Mouse (Mus musculus): Measurements from ENCODE around the gene Catsper4. TPM values are rescaled to one million over a fixed set of nuclear protein-coding genes. Genes with fewer than 3 reads are reported as not detected.

Gene Catsper4
- polyA plus RNA-seq, 1 experiment from 2014 or later = 0.19 TPM

- WGBS = 2% methylated on average over 30 of the region's 30 CpGs
- ATAC-seq (ENCODE audit: insufficient number of reproducible peaks, low FRiP score, low TSS enrichment, low read depth) = peak; percentile 58; the same call in 1 of the 2 replicates
- Histone ChIP-seq H3K9ac (no peak overlapping the region), H3K4me3 (replicated peaks) (peak overlapping the region; percentile 48), H3K36me3 (no peaks in the 10 kb centered on the region), H3K27ac (replicated peaks) (no peak overlapping the region), H3K4me2 (replicated peaks) (peak overlapping the region; percentile 90), H3K27me3 (peaks cover 81% of the 10 kb centered on the region), H3K9me3 (replicated peaks) (no peaks in the 10 kb centered on the region), H3K4me1 (peaks cover 54% of the 10 kb centered on the region)
These were observed 22.5 kb upstream of the Catsper4 start for GRCm38 (mm10) chr4:134249651-134250050.

- WGBS = 64% methylated on average over 7 of the region's 7 CpGs
- H3K4me1 ChIP-seq = peaks cover 41% of the 10 kb centered on the region
- peaks cover 52% of the 10 kb centered on the region for H3K27me3 ChIP-seq
- no peak within 1 kb of the TSS; the same call in 1 of the 2 replicates for H3K9ac ChIP-seq
- no peaks in the 10 kb centered on the region for H3K36me3 ChIP-seq
- no peaks in the 10 kb centered on the region for H3K9me3 ChIP-seq (replicated peaks)
- H3K4me3 ChIP-seq (replicated peaks) = peak within 1 kb of the TSS; percentile 82
- no peak for ATAC-seq (ENCODE audit: insufficient number of reproducible peaks, low FRiP score, low TSS enrichment, low read depth)
- H3K4me2 ChIP-seq (replicated peaks) = peak within 1 kb of the TSS; percentile 88
- no peak within 1 kb of the TSS for H3K27ac ChIP-seq (replicated peaks)
These were observed 19.6 kb upstream of the Catsper4 start, which contains the start of gene Gm30191 for GRCm38 (mm10) chr4:134246719-134247258. Gene Gm30191 (plus strand): TSS chr4:134246935.

- WGBS = 42% methylated on average over 4 of the region's 4 CpGs
- peaks cover 36% of the 10 kb centered on the region for H3K4me1 ChIP-seq
- H3K27me3 ChIP-seq = peaks cover 47% of the 10 kb centered on the region
- ATAC-seq (ENCODE audit: insufficient number of reproducible peaks, low FRiP score, low TSS enrichment, low read depth) = no peak
- H3K4me2 ChIP-seq (replicated peaks) = peak overlapping the region; percentile 88; the same call in 1 of the 2 replicates
- H3K9me3 ChIP-seq (replicated peaks) = no peaks in the 10 kb centered on the region
- no peak overlapping the region for H3K4me3 ChIP-seq (replicated peaks)
- H3K27ac ChIP-seq (replicated peaks) = no peak overlapping the region
- no peak overlapping the region for H3K9ac ChIP-seq
- H3K36me3 ChIP-seq = no peaks in the 10 kb centered on the region
These were observed 19.1 kb upstream of the Catsper4 start for GRCm38 (mm10) chr4:134246256-134246655.

GRCm38 (mm10) chr4:134245148-134245843, 18.1 kb upstream of the Catsper4 start, which contains the start of gene Zfp593:
Gene Zfp593 (minus strand): TSS chr4:134245592.
- under 1% methylated on average over 60 of the region's 60 CpGs for WGBS
- Histone ChIP-seq H3K4me3 (replicated peaks) (peak within 1 kb of the TSS; percentile 82), H3K4me1 (peaks cover 26% of the 10 kb centered on the region), H3K9ac (peak within 1 kb of the TSS; percentile 73), H3K36me3 (no peaks in the 10 kb centered on the region), H3K4me2 (replicated peaks) (peak within 1 kb of the TSS; percentile 88), H3K9me3 (replicated peaks) (no peaks in the 10 kb centered on the region), H3K27me3 (peaks cover 37% of the 10 kb centered on the region), H3K27ac (replicated peaks) (no peak within 1 kb of the TSS)
- peak; percentile 79; the same call in 1 of the 2 replicates for ATAC-seq (ENCODE audit: insufficient number of reproducible peaks, low FRiP score, low TSS enrichment, low read depth)

- H3K4me1 ChIP-seq = peaks cover 20% of the 10 kb centered on the region
- no peaks in the 10 kb centered on the region for H3K9me3 ChIP-seq (replicated peaks)
- no peaks in the 10 kb centered on the region for H3K36me3 ChIP-seq
- no peak for ATAC-seq (ENCODE audit: insufficient number of reproducible peaks, low FRiP score, low TSS enrichment, low read depth)
- H3K27me3 ChIP-seq = peaks cover 21% of the 10 kb centered on the region
- 80% methylated on average over 17 of the region's 17 CpGs for whole genome bisulfite sequencing
- peak within 1 kb of the TSS; percentile 88 for H3K4me2 ChIP-seq (replicated peaks)
- H3K27ac ChIP-seq (replicated peaks) = no peak within 1 kb of the TSS
- H3K4me3 ChIP-seq (replicated peaks) = peak within 1 kb of the TSS; percentile 82
- no peak within 1 kb of the TSS for H3K9ac ChIP-seq
These were observed 16.5 kb upstream of the Catsper4 start, which contains the start of gene E130218I03Rik for GRCm38 (mm10) chr4:134243516-134244250. Gene E130218I03Rik (plus strand): TSS chr4:134243662.

- Histone ChIP-seq H3K9me3 (replicated peaks) (no peaks in the 10 kb centered on the region), H3K27ac (replicated peaks) (no peak overlapping the region), H3K4me3 (replicated peaks) (peak overlapping the region; percentile 38), H3K27me3 (peaks cover 14% of the 10 kb centered on the region), H3K36me3 (no peaks in the 10 kb centered on the region), H3K9ac (no peak overlapping the region), H3K4me1 (peaks cover 14% of the 10 kb centered on the region), H3K4me2 (replicated peaks) (peak overlapping the region; percentile 53)
- no peak for ATAC-seq (ENCODE audit: insufficient number of reproducible peaks, low FRiP score, low TSS enrichment, low read depth)
- WGBS = 13% methylated on average over 10 of the region's 10 CpGs
These were observed 11.5 kb upstream of the Catsper4 start for GRCm38 (mm10) chr4:134238686-134239085.

GRCm38 (mm10) chr4:134238279-134238651, 11.1 kb upstream of the Catsper4 start, which contains the start of gene Cnksr1:
Gene Cnksr1 (minus strand): TSS chr4:134238399.
- 0 out of 2 replicates have a peak within 1 kb of the TSS, but pooled peaks have one; percentile 13 for H3K9ac ChIP-seq
- WGBS = 2% methylated on average over 18 of the region's 18 CpGs

GRCm38 (mm10) chr4:134237582-134238278, 10.5 kb upstream of the Catsper4 start:
- Histone ChIP-seq H3K9me3 (replicated peaks) (no peaks in the 10 kb centered on the region), H3K4me2 (replicated peaks) (peak overlapping the region; percentile 53), H3K4me3 (replicated peaks) (peak overlapping the region; percentile 38), H3K4me1 (peaks cover 14% of the 10 kb centered on the region), H3K27ac (replicated peaks) (peak overlapping the region; percentile 29; the same call in 1 of the 2 replicates), H3K9ac (0 out of 2 replicates have a peak overlapping the region, but pooled peaks have one; percentile 13), H3K36me3 (no peaks in the 10 kb centered on the region), H3K27me3 (peaks cover 14% of the 10 kb centered on the region)
- WGBS = 14% methylated on average over 19 of the region's 19 CpGs
- ATAC-seq (ENCODE audit: insufficient number of reproducible peaks, low FRiP score, low TSS enrichment, low read depth) = no peak

More at GRCm38 (mm10) chr4:134238279-134238651, 11.1 kb upstream of the Catsper4 start, which contains the start of gene Cnksr1:
- Histone ChIP-seq H3K27me3 (peaks cover 14% of the 10 kb centered on the region), H3K27ac (replicated peaks) (peak within 1 kb of the TSS; percentile 29; the same call in 1 of the 2 replicates), H3K36me3 (no peaks in the 10 kb centered on the region), H3K9me3 (replicated peaks) (no peaks in the 10 kb centered on the region), H3K4me1 (peaks cover 14% of the 10 kb centered on the region), H3K4me2 (replicated peaks) (peak within 1 kb of the TSS; percentile 53), H3K4me3 (replicated peaks) (peak within 1 kb of the TSS; percentile 38)
- ATAC-seq (ENCODE audit: insufficient number of reproducible peaks, low FRiP score, low TSS enrichment, low read depth) = peak; percentile 72

- no peak for ATAC-seq (ENCODE audit: insufficient number of reproducible peaks, low FRiP score, low TSS enrichment, low read depth)
- Histone ChIP-seq H3K4me3 (replicated peaks) (no peak overlapping the region), H3K27ac (replicated peaks) (no peak overlapping the region), H3K9ac (no peak overlapping the region), H3K4me1 (peaks cover 14% of the 10 kb centered on the region), H3K27me3 (peaks cover 14% of the 10 kb centered on the region), H3K36me3 (no peaks in the 10 kb centered on the region), H3K9me3 (replicated peaks) (no peaks in the 10 kb centered on the region), H3K4me2 (replicated peaks) (no peak overlapping the region)
- 74% methylated on average over 5 of the region's 5 CpGs for WGBS
These were observed 7.7 kb upstream of the Catsper4 start for GRCm38 (mm10) chr4:134234876-134235275.

GRCm38 (mm10) chr4:134230431-134230830, 3.2 kb upstream of the Catsper4 start:
- no peaks in the 10 kb centered on the region for H3K9me3 ChIP-seq (replicated peaks)
- 32% methylated on average over 8 of the region's 8 CpGs for WGBS
- no peaks in the 10 kb centered on the region for H3K27me3 ChIP-seq
- no peak overlapping the region for H3K27ac ChIP-seq (replicated peaks)
- no peak overlapping the region for H3K4me2 ChIP-seq (replicated peaks)
- no peak overlapping the region for H3K9ac ChIP-seq
- H3K36me3 ChIP-seq = no peaks in the 10 kb centered on the region
- no peaks in the 10 kb centered on the region for H3K4me1 ChIP-seq
- ATAC-seq (ENCODE audit: insufficient number of reproducible peaks, low FRiP score, low TSS enrichment, low read depth) = no peak
- no peak overlapping the region for H3K4me3 ChIP-seq (replicated peaks)

All from embryonic facial prominence, embryonic 15.5 days (tissue).